Mouse (Mus musculus): ENCODE data around the gene Vegfc. TPM values are rescaled to one million over a fixed set of nuclear protein-coding genes. Genes with fewer than 3 reads are reported as not detected.

Vegfc gene
- total RNA-seq, 2 experiments from 2014 or later = 2.2 to 12.7 TPM

DNA sequence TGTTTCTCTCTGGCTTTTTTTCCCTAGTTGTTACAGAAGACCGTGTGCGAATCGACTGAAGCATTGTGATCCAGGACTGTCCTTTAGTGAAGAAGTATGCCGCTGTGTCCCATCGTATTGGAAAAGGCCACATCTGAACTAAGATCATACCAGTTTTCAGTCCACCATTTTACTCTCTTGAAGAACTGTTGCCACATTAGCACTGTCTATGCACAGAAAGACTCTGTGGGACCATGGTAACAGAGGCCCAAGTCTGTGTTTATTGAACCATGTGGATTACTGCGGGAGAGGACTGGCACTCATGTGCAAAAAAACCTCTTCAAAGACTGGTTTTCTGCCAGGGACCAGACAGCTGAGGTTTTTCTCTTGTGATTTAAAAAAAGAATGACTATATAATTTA, 108.5 kb downstream of the Vegfc start:
- no peak for DNase-seq

- DNase-seq = no peak
Measured at GRCm38 (mm10) chr8:54216250-54216649, 138.8 kb downstream of the Vegfc start.

DNA sequence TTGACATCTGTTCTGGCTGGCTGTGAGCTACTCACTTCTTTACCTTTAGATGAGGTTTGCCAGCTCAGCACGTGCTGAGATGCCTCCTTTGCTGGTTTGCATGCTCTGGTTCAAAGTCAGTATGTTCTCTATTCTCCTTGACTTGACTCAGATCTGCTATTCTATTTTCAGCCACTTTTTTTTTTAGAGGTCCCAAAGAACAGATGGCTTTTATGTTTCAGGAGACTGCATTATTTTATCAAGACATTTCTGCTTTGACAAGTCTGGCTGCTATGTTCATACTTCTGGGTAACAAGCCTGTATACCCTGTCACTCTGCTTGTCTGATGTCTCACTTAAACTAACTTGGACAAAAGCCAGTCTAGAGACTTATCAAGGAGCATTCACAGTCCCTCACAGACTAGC, 151.4 kb downstream of the Vegfc start:
- no peak for DNase-seq

GRCm38 (mm10) chr8:54230638-54231037, 153.2 kb downstream of the Vegfc start:
- DNase-seq = no peak

GRCm38 (mm10) chr8:54233316-54233715, 155.9 kb downstream of the Vegfc start:
- DNase-seq = no peak
